Mouse (Mus musculus): ENCODE results near the gene Tspan9. TPM values are rescaled to one million over a fixed set of nuclear protein-coding genes. Genes with fewer than 3 reads are reported as not detected.

Gene Tspan9
- total RNA-seq, 4 experiments from 2014 or later, result 67.0 to 124 (median 99.7) TPM

DNA sequence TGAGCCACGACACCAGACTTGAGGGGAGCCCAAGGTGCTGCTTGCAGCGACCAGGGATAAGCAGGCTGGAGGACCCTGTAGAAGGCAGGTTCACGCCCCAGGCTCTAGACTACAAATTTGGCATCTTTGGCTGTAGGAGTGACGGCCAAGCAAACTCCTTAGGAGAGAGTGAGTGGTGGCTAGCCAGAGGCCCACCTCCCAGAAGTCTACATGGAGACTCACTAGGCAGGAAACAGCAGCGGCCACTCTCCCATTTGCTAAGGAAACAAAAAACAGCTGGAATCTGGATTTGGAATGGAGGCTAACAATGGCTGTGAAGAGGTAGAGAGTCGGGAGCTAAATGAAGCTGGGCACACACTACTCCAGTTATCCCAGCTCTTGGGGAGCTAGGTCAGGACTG, 104.8 kb downstream of the Tspan9 start:
- DNase-seq (ENCODE audit: low spot score), result no peak

- no peak for DNase-seq (ENCODE audit: low spot score)
Observed at GRCm38 (mm10) chr6:128036597-128036996, 106.8 kb downstream of the Tspan9 start.

DNA sequence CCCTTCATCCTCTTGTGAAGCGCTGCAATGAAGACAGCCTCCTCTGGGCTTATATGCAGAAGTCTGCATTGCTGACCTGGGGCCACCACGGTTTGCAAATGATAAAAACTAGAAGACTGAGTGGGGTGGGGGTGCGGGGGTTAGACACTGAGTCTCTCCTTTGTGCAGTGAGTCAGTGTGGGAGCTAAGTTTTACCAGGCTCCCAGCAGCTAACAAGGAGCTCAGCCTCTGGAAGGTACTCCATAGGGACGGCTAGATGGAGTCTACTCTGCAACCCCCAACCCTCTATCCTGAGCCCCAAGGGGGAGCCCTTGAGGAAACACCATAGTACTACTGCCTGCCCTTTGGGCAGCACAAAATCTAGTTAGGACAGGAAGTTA, 107.5 kb downstream of the Tspan9 start:
- no peak for DNase-seq (ENCODE audit: low spot score)

DNA sequence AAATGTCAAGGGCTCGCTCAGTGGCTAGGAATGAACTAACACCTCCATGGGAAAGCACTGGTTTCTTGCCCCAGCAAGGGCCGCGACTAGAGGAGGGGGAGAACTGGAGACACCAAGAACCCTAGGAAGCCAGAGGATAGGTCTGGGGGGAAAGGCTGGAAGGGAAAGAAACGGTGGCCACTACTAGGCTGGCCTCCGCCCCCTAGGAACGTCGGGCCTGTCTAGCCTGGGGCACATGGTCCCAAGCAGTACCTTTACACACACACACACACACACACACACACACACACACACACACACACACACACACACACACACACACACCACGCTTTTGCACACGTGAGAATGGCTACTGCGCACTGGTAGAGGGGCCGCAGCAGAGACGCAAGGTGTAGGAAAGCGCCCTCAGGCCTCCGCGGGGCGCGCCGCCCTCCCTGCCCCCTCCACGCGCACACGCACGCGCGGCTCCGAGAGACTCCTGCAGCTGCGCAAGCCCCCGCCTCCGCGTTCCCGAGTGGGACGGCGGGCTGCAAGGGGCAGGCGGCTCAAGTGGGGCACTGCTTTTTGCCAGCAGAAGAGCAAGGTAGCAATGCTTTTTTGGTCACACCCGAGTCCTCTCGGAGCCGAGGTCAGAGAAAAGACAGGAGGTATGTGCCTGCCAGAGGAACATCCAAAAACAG, 108.0 kb downstream of the Tspan9 start:
- no peak for DNase-seq (ENCODE audit: low spot score)

- peak; percentile 50 for DNase-seq (ENCODE audit: low spot score)
Observed at GRCm38 (mm10) chr6:128034317-128035249, 108.8 kb downstream of the Tspan9 start.

DNA sequence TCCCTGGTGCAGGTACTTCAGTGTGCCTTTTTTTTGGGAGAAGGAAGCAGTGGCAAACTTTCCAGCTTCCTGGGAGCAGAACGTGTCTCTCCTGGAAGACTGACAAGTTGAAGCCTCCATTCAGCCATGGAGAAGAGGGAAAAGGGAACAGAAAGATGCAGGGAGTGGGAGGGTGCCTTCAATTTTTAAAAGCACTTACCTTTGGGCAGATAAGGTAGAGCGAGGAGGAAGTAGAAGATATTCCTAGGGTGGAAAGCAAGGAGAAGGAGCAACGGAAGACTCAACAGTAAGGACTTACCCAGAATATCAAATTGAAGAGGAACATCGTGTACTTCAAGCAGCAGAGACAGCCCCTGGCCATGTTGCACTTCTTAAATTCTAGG, 109.5 kb downstream of the Tspan9 start:
- DNase-seq (ENCODE audit: low spot score), result no peak

GRCm38 (mm10) chr6:128033172-128033867, 110.1 kb downstream of the Tspan9 start:
- DNase-seq (ENCODE audit: low spot score), result no peak

- DNase-seq (ENCODE audit: low spot score), result peak; percentile 86
Observed at GRCm38 (mm10) chr6:128032252-128033171, 110.9 kb downstream of the Tspan9 start.

GRCm38 (mm10) chr6:128031584-128031983, 111.8 kb downstream of the Tspan9 start:
- no peak for DNase-seq (ENCODE audit: low spot score)

- no peak for DNase-seq (ENCODE audit: low spot score)
Observed at GRCm38 (mm10) chr6:128031096-128031495, 112.3 kb downstream of the Tspan9 start.

DNA sequence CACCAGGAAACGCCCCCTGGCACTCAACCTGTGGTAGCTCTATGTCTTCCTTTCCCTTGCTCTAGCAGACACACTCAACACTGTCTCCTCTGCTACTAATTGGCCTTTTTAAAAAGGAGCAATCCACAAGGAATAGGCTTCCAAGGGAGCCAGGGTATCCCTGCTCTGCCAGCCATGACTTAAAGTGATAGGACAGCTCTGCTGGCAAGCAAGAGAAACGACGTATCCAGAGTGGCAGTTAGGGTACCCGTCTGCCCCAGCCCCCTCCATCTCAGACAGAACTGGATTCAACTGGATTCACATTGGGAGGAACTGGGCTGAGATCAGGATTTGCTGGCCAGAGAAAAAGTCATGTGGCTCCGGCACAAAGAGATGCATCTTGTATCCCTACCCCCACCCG, 112.9 kb downstream of the Tspan9 start:
- DNase-seq (ENCODE audit: low spot score), result no peak

DNA sequence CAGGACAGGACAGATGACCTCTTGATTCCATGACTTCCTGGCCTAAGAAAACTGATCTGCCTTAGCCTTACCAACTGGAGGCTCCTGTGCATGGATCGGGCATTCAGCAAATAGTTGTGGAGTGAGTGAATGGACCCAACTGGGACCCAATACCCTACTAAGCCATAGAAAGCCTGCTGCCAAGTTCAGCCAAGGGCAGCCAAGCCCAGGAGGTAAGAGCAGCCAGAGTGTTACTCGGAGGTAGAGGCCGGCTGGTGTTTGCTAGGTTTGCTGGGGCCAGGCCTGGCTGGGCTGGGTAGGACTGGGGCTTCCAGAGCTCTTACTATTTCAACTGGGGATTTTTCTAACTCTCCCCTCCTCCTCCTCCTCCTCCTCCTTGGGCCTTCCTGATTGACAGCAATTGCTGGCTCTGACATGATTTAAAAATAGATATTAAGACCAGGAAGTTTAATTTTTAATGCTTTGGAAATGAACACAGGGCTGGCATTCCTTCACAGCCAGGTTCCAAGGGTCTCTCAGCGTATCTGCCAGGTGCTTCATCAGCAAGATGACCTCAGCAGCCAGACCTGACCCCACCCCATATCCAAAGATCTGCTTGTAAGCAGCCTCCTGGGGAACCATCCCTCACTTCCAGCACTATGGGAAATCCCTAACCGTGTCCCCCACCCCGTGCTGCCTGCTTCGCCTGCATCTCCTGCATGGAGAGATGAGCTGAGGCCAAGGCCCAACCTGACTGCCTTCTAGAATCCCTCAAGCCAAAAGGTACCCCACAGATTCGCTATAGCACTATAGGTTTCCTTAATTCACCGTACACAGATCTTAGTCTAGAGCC, 113.7 kb downstream of the Tspan9 start:
- no peak for DNase-seq (ENCODE audit: low spot score)

GRCm38 (mm10) chr6:128028116-128028940, 115.1 kb downstream of the Tspan9 start:
- no peak for DNase-seq (ENCODE audit: low spot score)

DNA sequence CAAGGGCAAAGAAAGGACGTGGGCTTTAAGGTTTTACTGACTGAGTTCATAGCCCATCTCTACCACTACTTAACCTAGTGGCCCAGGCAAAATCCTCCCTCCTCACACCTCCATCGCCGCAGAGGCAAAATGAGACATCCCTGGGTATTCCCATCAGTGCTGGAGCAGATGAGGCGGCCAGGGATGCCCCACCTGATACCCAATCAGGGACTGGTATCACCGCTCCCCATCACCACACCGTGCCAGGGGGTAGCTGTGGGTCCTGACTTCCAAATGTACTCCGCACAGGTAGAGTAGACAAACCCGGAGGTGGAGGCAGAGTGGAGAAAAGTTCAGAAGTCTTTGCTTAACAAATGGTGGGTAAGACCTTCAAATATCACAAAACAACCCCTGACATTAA, 117.4 kb downstream of the Tspan9 start:
- DNase-seq (ENCODE audit: low spot score), result no peak

DNA sequence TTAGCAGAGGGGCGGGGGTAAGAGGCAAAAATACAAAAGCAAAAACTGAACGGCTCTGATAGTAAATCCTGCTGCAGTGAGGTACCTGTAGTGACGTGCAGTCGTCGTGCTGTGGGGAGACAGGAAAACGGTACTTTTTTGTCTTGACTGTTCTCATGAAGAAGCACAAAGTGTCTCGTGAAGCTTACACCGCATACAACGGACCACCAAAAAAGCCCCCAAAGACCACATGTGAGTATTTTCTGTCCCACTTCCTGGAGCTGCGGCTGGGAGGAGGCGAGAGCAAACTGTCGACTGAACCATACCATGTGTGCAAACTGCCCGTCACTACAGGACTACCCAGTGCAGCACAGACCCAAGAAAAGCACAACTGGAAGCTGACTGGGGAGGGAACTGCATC, 117.8 kb downstream of the Tspan9 start:
- no peak for DNase-seq (ENCODE audit: low spot score)

- DNase-seq (ENCODE audit: low spot score), result no peak
Observed at GRCm38 (mm10) chr6:128022207-128022606, 121.2 kb downstream of the Tspan9 start.

DNA sequence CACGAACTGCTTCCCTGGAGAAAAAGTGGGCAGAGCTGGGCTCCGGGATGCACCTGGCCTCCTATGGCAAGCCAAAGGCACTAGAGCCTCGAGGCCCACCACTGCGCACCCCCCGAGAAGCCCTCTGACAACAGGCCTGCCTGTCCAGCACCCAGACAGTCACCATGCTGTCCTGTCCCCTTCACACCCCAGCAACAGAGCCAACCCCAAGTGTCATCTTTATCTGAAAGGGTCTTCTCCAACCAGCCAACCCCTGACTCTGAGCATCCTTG, 121.5 kb downstream of the Tspan9 start:
- DNase-seq (ENCODE audit: low spot score), result no peak

DNA sequence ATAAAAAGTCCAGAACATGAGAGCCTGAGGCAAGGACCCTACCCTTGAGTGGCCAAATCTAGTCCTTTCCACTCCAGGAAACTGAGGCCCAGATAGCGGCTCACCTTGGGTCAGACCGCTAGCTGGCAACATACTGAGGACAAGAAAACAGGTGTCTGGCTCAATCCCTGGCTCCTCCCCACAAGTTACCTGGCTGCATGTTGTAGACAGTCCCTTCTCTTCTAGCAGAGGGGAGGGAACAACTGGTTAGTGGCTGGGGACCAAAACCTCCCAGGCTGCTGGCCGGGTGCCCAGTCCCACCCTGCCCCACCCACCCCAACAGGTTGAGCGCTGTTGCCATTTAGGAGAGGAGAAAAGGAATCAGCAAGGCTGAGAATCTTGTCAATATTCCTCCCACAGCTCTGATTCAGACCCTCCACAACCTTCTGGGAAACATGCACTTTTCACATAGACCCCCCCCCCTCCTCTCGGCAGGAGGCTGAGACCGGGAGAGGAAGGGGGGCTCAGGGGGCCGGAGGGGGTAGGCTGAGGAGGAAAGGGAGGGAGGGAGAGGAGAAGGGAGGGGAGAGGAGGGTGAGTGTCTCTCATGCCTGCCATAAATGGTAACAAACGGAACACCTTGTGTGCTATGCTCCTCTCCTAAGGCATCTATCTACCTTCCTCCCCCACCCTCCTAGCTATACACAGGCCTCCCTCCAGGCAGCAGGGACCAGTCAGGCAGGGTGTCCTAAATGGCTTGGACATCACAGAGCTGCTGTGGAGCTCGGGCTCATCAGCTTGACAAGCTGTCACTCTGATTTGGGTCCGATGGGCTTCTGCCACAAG, 122.1 kb downstream of the Tspan9 start:
- DNase-seq (ENCODE audit: low spot score), result no peak

GRCm38 (mm10) chr6:128020521-128021057, 122.8 kb downstream of the Tspan9 start:
- no peak for DNase-seq (ENCODE audit: low spot score)
